Mouse (Mus musculus) bone marrow macrophage, adult 2 months (primary cell): ENCODE results near the gene Atmin.

Experiments
- CTCF ChIP-seq: IDR thresholded peaks from 2 replicates; pipeline ENCODE4 v1.5.1; 2012; ENCODE audit warnings: low read depth, mild to moderate bottlenecking, low read length, moderate library complexity
- POLR2A ChIP-seq: IDR thresholded peaks from 2 replicates; pipeline ENCODE4 v1.6.1; 2012; ENCODE audit warnings: mild to moderate bottlenecking, low read depth, low read length, borderline replicate concordance

- TF ChIP-seq POLR2A (no peak), CTCF (no peak)
Observed at GRCm38 (mm10) chr8:116895521-116895920, 47.7 kb upstream of the Atmin start.
